ENCODE assay signal across 17 mouse cellular contexts in genomic region chr12:83328491-83328890, GRCm38 (mm10).
DNase-seq lines count a peak whose midpoint lies in the region; ATAC-seq lines count a peak whose summit lies in the region.
"Had no signal": no experiment of that assay in that cellular context is flagged by ENCODE, and none has a peak within 500 bp of the region (broad histone marks: within the 10 kb centered on the region; RNA-seq: fewer than 3 reads in every experiment).

No protein-coding gene starts in this region.

- no peaks in the 10 kb centered on the region for H3K27me3 ChIP-seq in embryonic facial prominence, embryonic 14.5 days (replicated peaks; ENCODE audit: control insufficient read depth, insufficient read depth, low read length)
- H3K27me3 ChIP-seq in embryonic facial prominence, embryonic 10.5 days (replicated peaks; ENCODE audit: low read depth, poor library complexity, severe bottlenecking), result no peaks in the 10 kb centered on the region
- no peaks in the 10 kb centered on the region for H3K27me3 ChIP-seq in heart, embryonic 13.5 days (replicated peaks)
- H3K27me3 ChIP-seq in liver, embryonic 13.5 days, result no peaks in the 10 kb centered on the region
- H3K27me3 ChIP-seq in liver, embryonic 11.5 days (replicated peaks; ENCODE audit: control insufficient read depth, insufficient read depth, low read length), result no peaks in the 10 kb centered on the region
- no peaks in the 10 kb centered on the region for H3K27me3 ChIP-seq in liver, embryonic 16.5 days (ENCODE audit: control insufficient read depth, insufficient read depth, low read depth, low read length)
- H3K27me3 ChIP-seq: CH12.LX; intestine, embryonic 15.5 days; neural tube, embryonic 15.5 days; stomach, embryonic 15.5 days had no signal

- no peak overlapping the region for H3K9ac ChIP-seq in embryonic facial prominence, embryonic 14.5 days (ENCODE audit: low read depth, low read length)
- H3K9ac ChIP-seq in heart, embryonic 13.5 days, result no peak overlapping the region
- H3K9ac ChIP-seq in liver, embryonic 13.5 days, result no peak overlapping the region
- no peak overlapping the region for H3K9ac ChIP-seq in liver, embryonic 11.5 days (ENCODE audit: low read depth, low read length)
- H3K9ac ChIP-seq in liver, embryonic 16.5 days (ENCODE audit: low read depth, low read length), result no peak overlapping the region
- H3K9ac ChIP-seq: intestine, embryonic 15.5 days; limb, embryonic 12.5 days; neural tube, embryonic 15.5 days; stomach, embryonic 15.5 days had no signal

- no peak overlapping the region for H3K27ac ChIP-seq in embryonic facial prominence, embryonic 14.5 days (replicated peaks; ENCODE audit: low read depth, low read length)
- H3K27ac ChIP-seq in embryonic facial prominence, embryonic 10.5 days (replicated peaks), result no peak overlapping the region
- H3K27ac ChIP-seq in heart, embryonic 13.5 days (replicated peaks), result peak overlapping the region; percentile 77
- no peak overlapping the region for H3K27ac ChIP-seq in liver, embryonic 13.5 days
- H3K27ac ChIP-seq in liver, embryonic 11.5 days (ENCODE audit: low read depth, low read length), result no peak overlapping the region
- no peak overlapping the region for H3K27ac ChIP-seq in liver, embryonic 16.5 days (ENCODE audit: low read length)
- H3K27ac ChIP-seq: intestine, embryonic 15.5 days; kidney, postnatal 0 days; limb, embryonic 12.5 days; neural tube, embryonic 15.5 days; stomach, embryonic 15.5 days had no signal

- H3K4me2 ChIP-seq in embryonic facial prominence, embryonic 14.5 days (ENCODE audit: low read depth, low read length), result no peak overlapping the region
- no peak overlapping the region for H3K4me2 ChIP-seq in heart, embryonic 13.5 days
- no peak overlapping the region for H3K4me2 ChIP-seq in liver, embryonic 13.5 days
- no peak overlapping the region for H3K4me2 ChIP-seq in liver, embryonic 11.5 days
- no peak overlapping the region for H3K4me2 ChIP-seq in liver, embryonic 16.5 days (ENCODE audit: low read depth, low read length)
- H3K4me2 ChIP-seq: intestine, embryonic 15.5 days; limb, embryonic 12.5 days; neural tube, embryonic 15.5 days; stomach, embryonic 15.5 days had no signal

- intact Hi-C loops in left cerebral cortex, postnatal 14 days (cut with DNase I), result no loop called here

- H3K9me3 ChIP-seq in embryonic facial prominence, embryonic 14.5 days (ENCODE audit: control insufficient read depth, low read length), result no peaks in the 10 kb centered on the region
- no peaks in the 10 kb centered on the region for H3K9me3 ChIP-seq in embryonic facial prominence, embryonic 10.5 days
- H3K9me3 ChIP-seq in heart, embryonic 13.5 days, result no peaks in the 10 kb centered on the region
- no peaks in the 10 kb centered on the region for H3K9me3 ChIP-seq in liver, embryonic 13.5 days (replicated peaks)
- H3K9me3 ChIP-seq in liver, embryonic 11.5 days (ENCODE audit: control insufficient read depth, low read length), result no peaks in the 10 kb centered on the region
- no peaks in the 10 kb centered on the region for H3K9me3 ChIP-seq in liver, embryonic 16.5 days (replicated peaks; ENCODE audit: control insufficient read depth, low read length)
- H3K9me3 ChIP-seq: intestine, embryonic 15.5 days; limb, embryonic 12.5 days; neural tube, embryonic 15.5 days; stomach, embryonic 15.5 days had no signal

- 27% methylated on average over 4 of the region's 4 CpGs for WGBS in embryonic facial prominence, embryonic 14.5 days
- 56% methylated on average over 4 of the region's 4 CpGs for WGBS in embryonic facial prominence, embryonic 10.5 days
- WGBS in heart, embryonic 13.5 days, result 49% methylated on average over 4 of the region's 4 CpGs
- 44% methylated on average over 4 of the region's 4 CpGs for WGBS in liver, embryonic 13.5 days (ENCODE audit: insufficient replicate concordance)
- 57% methylated on average over 4 of the region's 4 CpGs for WGBS in liver, embryonic 11.5 days
- WGBS in liver, embryonic 16.5 days (ENCODE audit: insufficient replicate concordance), result 48% methylated on average over 4 of the region's 4 CpGs

- ATAC-seq in embryonic facial prominence, embryonic 14.5 days (ENCODE audit: low read depth), result peak; percentile 44
- ATAC-seq in heart, embryonic 13.5 days (ENCODE audit: extremely low read depth, insufficient number of reproducible peaks, low FRiP score, low TSS enrichment), result no peak
- ATAC-seq in liver, embryonic 13.5 days (ENCODE audit: low read depth), result 0 out of 2 replicates have a peak, but pooled peaks have one; percentile 19
- no peak for ATAC-seq in liver, embryonic 11.5 days (replicated peaks; ENCODE audit: low FRiP score)
- ATAC-seq in liver, embryonic 16.5 days (ENCODE audit: low read depth), result 0 out of 2 replicates have a peak, but pooled peaks have one; percentile 1
- ATAC-seq: activated CD4-positive, CD25-positive, alpha-beta regulatory T cell, adult 4 months had no signal

- no peak overlapping the region for H3K4me3 ChIP-seq in embryonic facial prominence, embryonic 14.5 days (ENCODE audit: low read depth, low read length)
- no peak overlapping the region for H3K4me3 ChIP-seq in embryonic facial prominence, embryonic 10.5 days
- H3K4me3 ChIP-seq in heart, embryonic 13.5 days, result no peak overlapping the region
- H3K4me3 ChIP-seq in liver, embryonic 13.5 days (replicated peaks), result no peak overlapping the region
- no peak overlapping the region for H3K4me3 ChIP-seq in liver, embryonic 11.5 days (ENCODE audit: low read depth, low read length)
- H3K4me3 ChIP-seq in liver, embryonic 16.5 days (ENCODE audit: low read depth, low read length), result no peak overlapping the region
- H3K4me3 ChIP-seq: intestine, embryonic 15.5 days; layer of hippocampus, adult 2 months; limb, embryonic 12.5 days; neural tube, embryonic 15.5 days; stomach, embryonic 15.5 days had no signal

- peak; percentile 38 for DNase-seq in embryonic facial prominence, embryonic 14.5 days (ENCODE audit: low spot score)
- no peak for DNase-seq in embryonic facial prominence, embryonic 10.5 days (ENCODE audit: low spot score)
- no peak for DNase-seq in heart, adult 18-20 months
- DNase-seq in liver, embryonic 13.5 days, result no peak
- no peak for DNase-seq in liver, embryonic 11.5 days (ENCODE audit: low spot score)
- DNase-seq in left cerebral cortex, postnatal 14 days (ENCODE audit: low spot score in 2 of 2), result no peak
- DNase-seq: thymus, postnatal 25 days had no signal

- H3K4me1 ChIP-seq in embryonic facial prominence, embryonic 14.5 days (ENCODE audit: control insufficient read depth, insufficient read depth, low read length), result no peaks in the 10 kb centered on the region
- peaks cover 21% of the 10 kb centered on the region for H3K4me1 ChIP-seq in embryonic facial prominence, embryonic 10.5 days
- peaks cover 49% of the 10 kb centered on the region for H3K4me1 ChIP-seq in heart, embryonic 13.5 days
- H3K4me1 ChIP-seq in liver, embryonic 13.5 days (replicated peaks), result peaks cover 12% of the 10 kb centered on the region
- H3K4me1 ChIP-seq in liver, embryonic 11.5 days (replicated peaks; ENCODE audit: control insufficient read depth, insufficient read depth, low read length), result peaks cover 11% of the 10 kb centered on the region
- H3K4me1 ChIP-seq in liver, embryonic 16.5 days (ENCODE audit: control insufficient read depth, low read depth, low read length), result peaks cover 3% of the 10 kb centered on the region
- H3K4me1 ChIP-seq: limb, embryonic 12.5 days; stomach, embryonic 15.5 days had no signal

- no peaks in the 10 kb centered on the region for H3K36me3 ChIP-seq in embryonic facial prominence, embryonic 14.5 days (ENCODE audit: control insufficient read depth, insufficient read depth, low read length)
- no peaks in the 10 kb centered on the region for H3K36me3 ChIP-seq in embryonic facial prominence, embryonic 10.5 days (replicated peaks)
- peaks cover 18% of the 10 kb centered on the region for H3K36me3 ChIP-seq in heart, embryonic 13.5 days
- peaks cover 6% of the 10 kb centered on the region for H3K36me3 ChIP-seq in liver, embryonic 13.5 days
- H3K36me3 ChIP-seq in liver, embryonic 11.5 days (ENCODE audit: control insufficient read depth, insufficient read depth, low read length), result no peaks in the 10 kb centered on the region; the same call in 1 of the 2 replicates
- no peaks in the 10 kb centered on the region for H3K36me3 ChIP-seq in liver, embryonic 16.5 days (ENCODE audit: control insufficient read depth, insufficient read depth)
- H3K36me3 ChIP-seq: intestine, embryonic 15.5 days; limb, embryonic 12.5 days; neural tube, embryonic 15.5 days; stomach, embryonic 15.5 days had no signal

Comparison
In these comparisons a context has a peak if more than half of its experiments do, and no peak if none do; other contexts are left out.
1. ATAC-seq: peak in embryonic facial prominence, embryonic 14.5 days (single experiment), liver, embryonic 13.5 days (single experiment) and liver, embryonic 16.5 days (single experiment); none in heart, embryonic 13.5 days (single experiment) and liver, embryonic 11.5 days (single experiment).